Mouse (Mus musculus): Measurements from ENCODE around the gene 3425401B19Rik.

DNA sequence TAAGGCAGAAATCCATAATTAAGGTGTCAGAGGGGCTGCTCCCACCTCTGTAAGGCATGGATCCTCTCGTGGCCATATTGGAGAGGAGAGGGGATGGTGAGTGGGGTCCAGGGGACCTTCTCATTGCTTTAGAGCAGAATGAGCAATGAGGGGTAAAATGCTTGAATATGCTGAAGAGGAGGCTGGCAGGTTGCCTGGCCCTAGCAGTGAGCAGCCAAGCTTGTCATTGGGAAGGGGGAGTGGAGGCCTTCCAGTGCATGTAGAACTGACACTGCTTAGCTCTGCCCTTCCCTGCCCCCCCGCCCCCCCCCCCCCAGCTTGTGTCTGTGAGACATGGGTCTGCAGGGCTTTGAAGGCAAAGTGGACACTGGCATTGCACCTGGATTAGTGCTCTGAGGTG, 57.8 kb downstream of the 3425401B19Rik start:
- TF ChIP-seq POLR2A (IDR thresholded peaks at IDR 0.05; ENCODE audit: low read depth, low read length) (no peak), CTCF (conservative IDR thresholded peaks at IDR 0.05; ENCODE audit: insufficient read depth, insufficient read length, low read depth, low read length) (no peak)

Data from kidney, adult 2 months (tissue).